ENCODE assay signal across 15 mouse cellular contexts in the genomic region with DNA sequence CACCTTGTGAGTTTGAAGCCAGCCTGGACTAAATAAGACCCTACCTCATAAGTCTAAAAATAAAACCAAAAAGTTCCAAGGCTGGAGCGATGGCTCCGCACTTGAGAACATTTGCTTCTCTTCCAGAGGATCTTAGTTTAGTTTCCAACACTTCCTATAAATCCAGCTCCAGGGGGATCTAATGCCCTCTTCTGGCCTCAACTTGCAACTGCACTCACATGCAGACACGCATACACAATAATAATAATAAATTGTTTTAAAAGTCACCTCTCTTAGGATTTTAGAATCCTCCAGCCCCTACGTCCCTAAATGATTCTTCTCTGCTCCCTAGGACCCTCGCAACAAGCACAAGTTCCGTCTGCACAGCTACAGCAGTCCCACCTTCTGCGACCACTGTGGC. TPM values are rescaled to one million over a fixed set of nuclear protein-coding genes. Genes with fewer than 3 reads are reported as not detected.
"Had no signal": no experiment of that assay in that cellular context is flagged by ENCODE, and none has a peak within 500 bp of the region (broad histone marks: within the 10 kb centered on the region; RNA-seq: fewer than 3 reads in every experiment).

No protein-coding gene starts in this region.

- H3K4me2 ChIP-seq: limb, embryonic 15.5 days; liver, embryonic 13.5 days had no signal

- ATAC-seq: lung, postnatal 0 days had no signal

- H3K27ac ChIP-seq: kidney, postnatal 0 days; limb, embryonic 15.5 days; liver, embryonic 13.5 days; stomach, postnatal 0 days had no signal

- H3K36me3 ChIP-seq: limb, embryonic 15.5 days; liver, embryonic 13.5 days had no signal

- H3K4me1 ChIP-seq: limb, embryonic 15.5 days; liver, embryonic 13.5 days had no signal

- H3K4me3 ChIP-seq: limb, embryonic 15.5 days; liver, embryonic 13.5 days; myocyte had no signal

- DNase-seq: kidney, adult 11 months; kidney, adult 9 months; kidney, postnatal 36 days; liver, embryonic 13.5 days; lung, adult 18-20 months; lung, postnatal 4 days; midbrain, embryonic 14.5 days; thymus, postnatal 4 days had no signal

- H3K9me3 ChIP-seq: limb, embryonic 15.5 days; liver, embryonic 13.5 days had no signal

- H3K9ac ChIP-seq: limb, embryonic 15.5 days; liver, embryonic 13.5 days had no signal

RNA-seq across cellular contexts. Expression of gene Prkcg, which starts 21.3 kb away (rescaled TPM):
- total RNA-seq: megakaryocyte-erythroid progenitor cell, adult 5-6 weeks had no signal

RNA-seq across cellular contexts. Expression of gene Cacng7, which starts 22.5 kb away (rescaled TPM):
- total RNA-seq: megakaryocyte-erythroid progenitor cell, adult 5-6 weeks; neutrophil, adult 5-6 weeks had no signal
- polyA plus RNA-seq: liver, embryonic 13.5 days had no signal
